Mouse (Mus musculus): Measurements from ENCODE around the gene Cblc.

Gene Cblc

DNA sequence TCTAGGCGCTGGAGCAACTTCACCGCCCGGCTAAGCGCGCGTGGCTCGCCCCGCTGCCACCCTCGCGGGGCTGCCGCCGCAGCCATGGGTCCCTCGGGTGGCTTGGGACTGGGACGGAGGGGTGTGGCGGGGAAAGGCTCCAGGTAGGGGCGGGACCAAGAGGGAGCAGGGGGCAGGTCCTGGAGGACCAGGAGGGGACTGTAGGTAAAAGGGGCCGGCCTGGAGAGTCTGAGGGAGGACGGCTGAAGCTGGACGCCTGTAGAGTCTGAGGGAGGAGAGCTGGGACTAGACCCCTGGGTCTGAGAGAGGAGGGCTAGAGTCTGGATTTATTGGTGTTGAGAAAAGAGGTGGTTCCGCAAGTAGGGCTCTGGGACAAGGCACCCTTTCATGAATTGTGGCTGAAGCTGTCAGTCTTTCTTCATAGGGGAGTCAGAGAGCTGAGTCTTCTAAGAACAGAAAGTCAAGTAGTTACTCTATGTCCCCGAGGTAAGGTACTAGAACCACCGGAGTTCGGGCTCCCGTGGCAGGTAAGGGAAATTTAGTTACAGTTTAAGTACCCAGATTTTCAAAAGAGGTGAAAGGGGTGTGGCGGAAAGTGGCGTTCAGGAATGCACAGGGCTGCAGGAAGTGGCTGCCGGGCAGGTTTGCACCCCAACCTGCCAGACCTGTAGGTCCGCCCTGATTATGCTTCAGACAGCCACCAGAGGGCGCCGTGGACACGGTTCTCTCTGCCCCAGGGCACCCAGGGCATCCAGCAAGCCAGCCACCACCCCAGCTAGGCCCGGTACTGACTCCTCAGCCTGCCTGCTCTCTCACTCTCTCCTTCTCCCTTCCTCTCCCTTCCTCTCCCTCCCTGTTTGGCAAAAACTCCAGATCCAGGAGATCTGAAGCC is at the start of gene Cblc:
Gene Cblc, minus strand, starts transcription at position 113 of the 892 bp plus-strand sequence.
- peak; percentile 58 for DNase-seq (ENCODE audit: low spot score)

DNA sequence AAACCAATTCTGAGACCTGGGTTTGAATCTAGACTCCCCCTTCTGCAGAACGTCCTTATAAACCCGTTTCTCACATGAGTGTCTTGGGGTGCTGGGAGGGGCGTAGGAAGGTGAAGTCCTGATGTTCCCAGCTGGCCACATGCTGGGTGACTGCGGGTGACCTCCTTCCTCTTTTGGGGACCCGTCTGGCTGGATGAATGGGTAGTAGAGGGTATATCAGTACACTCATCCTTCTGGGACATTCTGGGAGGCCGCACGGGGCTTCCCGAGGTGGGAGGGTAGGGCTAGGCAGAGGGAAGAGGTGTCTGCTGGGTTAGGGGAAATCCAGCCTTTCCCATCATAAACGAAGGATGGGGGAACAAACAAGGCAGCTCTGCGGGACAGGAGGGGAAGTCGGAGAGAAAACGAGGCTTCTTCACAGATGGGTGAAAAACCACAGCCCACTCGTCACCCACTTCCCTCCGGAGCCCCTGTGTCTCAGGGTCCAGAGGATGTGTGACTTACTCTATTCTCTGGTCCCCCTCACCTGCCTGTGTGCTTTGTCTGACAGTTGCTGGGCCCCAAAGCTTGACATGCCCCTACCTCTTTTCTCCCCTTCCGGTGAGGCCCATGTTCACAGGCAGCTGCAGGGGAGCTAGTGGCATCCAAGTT is 48.0 kb upstream of the Cblc start:
- no peak for DNase-seq (ENCODE audit: low spot score)

DNA sequence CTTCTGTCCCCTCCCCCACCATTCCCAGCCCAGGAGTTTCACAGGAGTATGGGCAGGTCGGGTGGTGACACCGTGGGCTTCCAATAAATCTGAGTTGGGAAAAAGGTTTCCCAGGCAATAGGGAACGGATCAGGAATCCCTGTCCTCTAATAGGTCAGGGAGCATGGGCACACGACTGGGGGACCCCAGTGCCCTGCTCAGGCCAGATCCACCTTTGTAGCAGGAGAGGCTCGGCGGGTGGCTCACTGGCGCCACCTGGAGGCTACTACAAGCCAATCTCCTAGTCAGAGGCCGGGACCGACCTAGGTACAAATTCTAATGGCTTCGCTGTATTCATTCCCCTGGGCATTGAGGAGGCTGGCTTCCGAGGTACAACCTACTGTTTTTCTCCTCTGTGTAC is 47.0 kb upstream of the Cblc start:
- no peak for DNase-seq (ENCODE audit: low spot score)

DNA sequence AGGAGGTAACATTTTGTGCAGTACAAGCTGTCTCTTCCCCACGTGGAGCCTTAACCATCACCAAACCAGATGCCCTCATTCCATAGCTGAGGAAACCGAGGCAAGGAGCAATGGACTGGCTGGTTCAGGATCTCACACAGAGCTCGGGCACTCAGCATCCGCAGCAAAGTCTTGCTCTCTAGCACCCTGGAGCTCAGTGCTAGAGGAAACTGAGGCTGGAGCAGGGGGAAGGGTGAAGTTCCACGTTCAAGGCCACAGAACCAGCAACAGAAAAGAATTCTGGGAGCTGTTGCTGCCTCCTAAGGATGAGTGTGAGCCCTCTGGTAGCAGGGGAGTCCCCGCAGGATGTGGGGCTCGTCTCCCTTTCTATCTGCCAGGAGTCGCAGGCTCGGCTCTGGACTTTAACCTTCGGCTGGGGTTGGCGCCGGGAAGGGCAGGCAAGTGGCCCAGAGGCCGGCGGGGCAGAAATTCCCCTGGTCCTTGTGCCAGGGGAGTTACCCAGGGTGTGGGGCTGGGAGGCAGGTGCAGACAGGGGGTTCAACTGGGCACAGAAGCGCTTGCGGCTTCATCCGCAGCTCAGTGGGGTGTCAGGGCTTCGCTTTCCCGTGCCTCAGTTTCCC is 46.4 kb upstream of the Cblc start:
- no peak for DNase-seq (ENCODE audit: low spot score)

DNA sequence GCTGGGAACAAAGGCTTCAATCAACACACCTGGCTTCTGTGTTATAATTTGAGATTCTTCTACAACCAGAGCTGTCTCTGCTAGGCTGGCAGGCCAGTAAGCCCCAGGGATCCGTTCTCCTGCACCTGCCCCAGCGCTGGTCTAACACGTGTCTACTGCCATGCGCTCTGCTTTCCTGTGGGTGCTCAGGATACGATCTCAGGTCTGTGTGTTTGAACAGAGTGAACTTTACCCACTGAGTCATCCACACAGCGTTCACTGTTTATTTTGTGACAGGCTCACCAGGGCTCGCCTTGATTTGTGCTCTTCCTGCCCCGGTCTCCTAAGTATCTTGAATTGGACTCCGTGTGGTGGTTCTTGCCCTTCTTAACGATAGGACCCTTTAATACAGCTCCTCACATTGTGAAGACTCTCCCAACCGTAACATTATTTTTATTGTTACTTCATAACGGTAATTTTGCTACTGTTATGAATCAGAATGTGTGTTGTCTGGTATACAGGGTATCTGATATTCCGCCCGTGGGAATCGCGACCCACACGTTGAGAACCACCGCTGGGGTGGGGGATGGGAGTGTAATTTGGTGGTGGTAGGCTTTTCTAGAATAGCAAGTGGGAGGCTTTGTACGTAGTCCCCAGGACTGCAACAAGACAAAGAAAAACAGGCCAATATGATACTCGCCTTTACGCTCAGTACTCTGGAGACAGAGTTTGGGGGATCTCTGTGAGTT is 45.2 kb upstream of the Cblc start:
- DNase-seq (ENCODE audit: low spot score) = no peak

DNA sequence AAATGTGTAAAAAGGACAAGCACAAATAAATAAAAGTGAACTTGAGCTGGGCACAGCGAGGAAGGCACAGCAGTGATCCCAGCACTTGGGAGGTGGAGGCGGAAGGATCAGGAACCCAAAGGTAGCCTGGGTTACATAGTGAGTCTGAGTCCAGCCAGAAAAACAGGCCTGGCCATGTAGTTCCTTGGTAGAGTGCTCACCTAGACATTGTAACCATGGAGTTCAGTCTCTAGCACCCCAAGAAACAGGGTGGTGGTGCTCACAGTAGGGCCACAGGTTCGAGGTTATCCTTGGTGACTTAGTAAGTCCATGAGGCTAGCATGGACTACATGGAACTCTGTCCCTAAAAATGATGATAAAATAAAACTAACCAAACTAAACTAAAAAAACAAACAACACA is 44.3 kb upstream of the Cblc start:
- no peak for DNase-seq (ENCODE audit: low spot score)

DNA sequence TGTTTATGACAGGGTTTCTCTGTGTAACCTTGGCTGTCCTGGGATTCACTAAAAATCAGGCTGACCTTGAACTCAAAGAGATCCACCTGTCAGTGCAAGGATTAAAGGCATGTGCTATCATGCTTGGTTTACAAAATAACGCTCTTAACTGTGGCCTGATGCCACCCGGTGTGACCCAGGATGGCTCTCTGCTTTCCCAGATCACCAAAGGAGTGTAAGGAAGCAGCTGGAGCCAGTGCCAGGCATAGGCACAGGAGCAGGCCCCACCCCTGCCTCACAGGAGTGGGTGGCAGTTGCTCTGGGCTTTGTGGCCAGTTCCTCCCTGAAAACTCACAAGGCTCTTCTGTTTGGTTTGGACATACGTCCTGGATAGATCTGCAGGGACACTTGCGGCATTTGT is 43.8 kb upstream of the Cblc start:
- DNase-seq (ENCODE audit: low spot score) = no peak

DNA sequence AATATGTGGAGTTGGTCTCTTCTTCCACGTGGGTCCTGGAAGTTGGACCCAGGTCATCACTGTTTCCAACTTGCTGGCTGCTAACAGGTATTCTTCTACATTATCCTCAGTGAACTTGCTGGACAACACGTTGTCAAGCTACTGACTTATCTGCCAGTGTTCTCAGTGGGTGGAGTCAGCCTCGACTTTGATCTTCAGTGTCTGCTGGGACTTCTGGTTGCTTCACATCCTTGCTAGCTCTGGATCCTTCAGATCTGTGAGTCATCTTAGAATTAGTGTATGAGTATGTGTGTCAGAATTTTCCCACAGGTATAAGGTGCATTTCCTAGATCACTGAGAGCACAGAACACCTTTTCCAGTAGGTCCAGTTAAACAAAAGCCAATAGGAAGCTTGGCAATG is 40.2 kb upstream of the Cblc start:
- no peak for DNase-seq (ENCODE audit: low spot score)

DNA sequence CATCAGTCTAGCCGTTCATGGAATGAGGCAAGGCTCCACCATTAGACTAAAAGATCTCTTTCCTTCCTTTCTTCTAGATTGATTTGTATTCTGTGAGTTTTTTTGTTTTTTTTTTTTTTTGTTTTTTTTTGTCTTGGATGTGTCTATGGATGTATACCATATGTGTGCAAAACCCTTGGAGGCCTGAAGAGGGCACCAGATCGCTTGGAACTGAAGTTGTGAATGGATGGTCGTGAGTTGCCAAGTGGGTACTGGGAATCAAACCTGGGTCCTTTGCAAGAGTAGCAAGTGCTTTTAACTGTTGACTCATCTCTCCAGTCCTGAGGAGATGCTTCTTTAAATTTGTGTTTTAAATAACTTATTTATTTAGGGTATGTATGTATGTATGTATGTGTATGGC is 37.4 kb upstream of the Cblc start:
- DNase-seq (ENCODE audit: low spot score) = no peak

DNA sequence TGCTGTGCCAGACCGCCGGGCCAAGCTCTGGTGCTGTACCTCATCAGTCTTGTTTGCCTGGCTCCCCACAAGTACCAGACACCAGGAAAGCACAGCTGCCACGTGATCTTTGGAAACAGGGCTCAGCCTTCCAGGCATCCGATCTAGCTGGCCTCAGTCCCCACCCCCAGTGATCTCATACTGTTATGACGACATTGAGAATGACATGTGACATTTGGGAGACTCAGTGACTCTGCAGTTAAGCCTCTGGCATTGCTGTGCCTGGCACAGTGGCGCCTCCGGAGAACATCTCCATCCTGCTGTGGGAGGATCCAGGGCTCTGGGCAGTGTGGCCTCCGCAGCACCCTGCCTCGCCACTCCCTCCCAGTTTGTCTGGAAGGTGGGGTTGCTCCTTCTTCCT is 35.2 kb upstream of the Cblc start:
- no peak for DNase-seq (ENCODE audit: low spot score)

DNA sequence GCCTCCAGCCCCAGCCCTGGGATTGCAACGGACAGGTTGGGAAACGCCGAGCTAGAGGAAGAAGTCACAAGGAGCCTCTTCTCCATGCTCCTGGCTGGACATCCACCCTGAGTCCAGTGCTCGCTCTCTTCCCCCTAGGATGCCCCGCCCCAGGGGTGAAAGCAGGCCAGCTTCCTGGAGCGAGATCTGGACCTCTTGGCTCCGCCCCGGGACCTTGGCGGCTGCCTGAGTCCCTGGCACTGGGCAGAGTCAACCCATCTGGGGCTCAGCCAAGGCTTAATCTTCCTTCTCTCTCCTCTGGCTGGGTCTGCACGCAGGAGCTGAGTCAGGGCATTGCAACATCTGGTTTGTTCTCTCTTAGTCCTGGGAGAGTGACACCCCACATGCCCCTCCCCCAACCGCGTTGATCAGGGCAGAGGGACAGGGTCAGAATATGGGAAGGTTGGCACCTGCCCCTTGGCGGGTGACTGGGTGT is 34.1 kb upstream of the Cblc start:
- peak; percentile 97 for DNase-seq (ENCODE audit: low spot score)

DNA sequence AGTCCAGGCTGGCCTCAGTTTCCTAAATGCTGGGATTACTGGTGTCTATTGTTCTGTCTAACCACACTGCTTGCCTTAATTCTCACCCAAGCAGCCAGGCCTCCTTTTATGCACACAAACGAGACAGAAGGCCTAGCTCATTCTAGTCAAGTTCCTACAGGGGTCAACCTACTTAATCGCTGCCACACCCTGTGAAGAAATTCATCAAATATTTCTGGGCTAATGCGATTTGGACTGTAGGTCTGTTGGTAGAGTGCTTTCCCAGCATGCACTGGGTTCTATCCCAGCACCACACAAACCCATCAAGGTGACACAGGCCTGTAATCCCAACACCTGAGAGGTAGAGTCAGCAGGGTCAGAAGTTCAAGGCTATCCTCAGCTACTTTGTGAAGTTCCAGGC is 33.1 kb upstream of the Cblc start:
- no peak for DNase-seq (ENCODE audit: low spot score)

DNA sequence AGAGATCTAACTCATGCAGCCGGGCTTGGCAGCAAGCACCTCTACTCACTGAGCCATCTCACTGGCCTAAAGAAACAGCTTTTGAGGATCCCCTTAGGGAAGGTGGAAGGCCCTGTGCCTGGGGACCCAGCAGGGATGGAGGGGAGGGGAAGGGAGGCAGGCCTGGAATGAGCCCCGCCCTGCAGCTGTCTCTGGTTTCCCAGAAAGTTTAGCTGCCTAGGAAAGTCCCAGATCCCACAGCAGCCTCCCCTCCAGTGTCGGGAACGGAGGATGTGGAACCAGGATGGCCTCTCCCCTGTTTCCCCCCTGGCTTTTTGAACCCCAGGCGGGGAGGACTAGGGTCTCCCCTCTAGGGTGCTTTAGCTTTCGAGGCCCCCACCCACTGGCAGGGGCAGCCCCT is 30.1 kb upstream of the Cblc start:
- no peak for DNase-seq (ENCODE audit: low spot score)

DNA sequence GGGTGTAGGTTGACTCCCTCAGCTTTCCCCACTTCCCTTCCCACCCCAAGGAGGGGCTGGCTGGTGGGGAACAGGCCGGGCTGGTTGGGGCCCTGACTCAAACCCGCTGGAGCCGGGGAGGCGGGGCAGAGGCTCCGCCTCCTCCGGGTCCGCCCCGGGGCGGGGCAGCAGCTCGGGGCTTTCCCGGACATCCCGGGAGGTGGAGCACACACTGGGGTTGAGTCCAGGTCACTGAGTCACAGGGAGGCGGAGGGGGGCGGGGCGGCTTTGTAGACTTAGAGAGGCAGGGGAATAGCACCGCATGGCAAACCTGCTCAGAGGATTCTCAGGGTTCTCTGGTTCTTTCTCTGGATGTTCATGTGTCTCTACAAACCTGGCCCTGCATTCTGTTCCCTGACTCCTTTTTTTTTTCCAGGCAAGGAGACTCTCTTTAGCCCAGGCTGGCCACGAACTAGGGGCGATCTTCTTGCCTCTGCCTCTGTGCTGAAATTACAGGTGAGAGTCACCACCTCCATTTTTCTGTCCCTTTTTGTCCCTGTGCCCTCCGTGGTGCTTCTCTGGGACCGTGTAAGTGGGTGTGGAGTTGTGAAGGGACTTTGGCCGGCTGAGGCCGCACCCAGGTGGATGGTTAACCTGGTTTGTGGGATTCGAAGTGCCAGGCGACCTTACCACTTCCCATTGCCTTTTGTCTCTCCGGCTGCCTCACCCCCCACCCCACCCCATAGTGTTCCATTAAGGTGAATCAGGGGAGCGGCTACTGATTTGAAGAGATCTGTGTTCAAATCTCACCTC is 27.8 kb upstream of the Cblc start:
- peak; percentile 88 for DNase-seq (ENCODE audit: low spot score)

DNA sequence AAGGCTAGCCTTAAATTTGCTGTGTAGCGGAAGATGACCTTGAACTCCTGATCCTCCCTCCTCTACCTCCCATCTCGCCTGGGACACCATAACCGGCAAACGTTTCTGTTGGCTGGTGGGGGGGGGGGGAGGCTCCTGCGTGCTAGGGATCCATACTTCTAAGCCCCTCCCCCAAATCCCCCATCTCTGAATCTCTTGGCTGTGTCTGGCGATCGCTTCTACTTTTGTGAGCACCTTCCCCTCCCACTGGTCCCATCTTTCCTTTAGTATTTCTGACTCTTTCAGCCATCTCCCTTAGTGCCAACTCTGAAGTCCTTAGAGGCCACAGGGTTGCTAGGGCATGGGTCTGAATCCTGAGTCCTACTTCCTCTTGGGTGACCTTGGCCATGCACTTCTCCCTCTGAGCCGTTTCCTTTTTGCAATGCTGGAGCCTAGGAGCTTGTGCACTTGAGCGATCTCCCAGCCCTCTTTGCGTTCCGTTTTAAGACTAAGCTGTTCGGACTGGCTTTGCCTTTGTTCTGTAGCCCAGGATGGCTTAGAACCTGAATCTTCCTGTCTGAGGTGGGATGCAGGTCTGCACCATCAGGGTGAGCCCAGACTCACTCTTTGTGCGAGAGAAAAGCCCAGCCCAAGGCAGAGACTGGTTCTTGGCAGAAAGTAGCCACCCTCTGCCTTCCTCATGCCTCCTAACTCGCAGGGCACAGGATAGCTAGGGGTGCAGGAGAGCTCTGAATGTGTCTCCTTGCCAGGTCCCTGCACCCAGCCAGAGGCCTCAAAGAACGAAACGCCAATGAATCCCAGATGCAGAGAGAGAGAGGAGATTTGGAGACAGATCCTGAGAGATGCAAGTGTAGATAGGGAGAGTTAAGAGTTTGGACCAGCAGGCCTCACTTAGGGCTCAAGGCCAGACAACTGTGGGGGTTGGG is 26.9 kb upstream of the Cblc start:
- DNase-seq (ENCODE audit: low spot score) = no peak

DNA sequence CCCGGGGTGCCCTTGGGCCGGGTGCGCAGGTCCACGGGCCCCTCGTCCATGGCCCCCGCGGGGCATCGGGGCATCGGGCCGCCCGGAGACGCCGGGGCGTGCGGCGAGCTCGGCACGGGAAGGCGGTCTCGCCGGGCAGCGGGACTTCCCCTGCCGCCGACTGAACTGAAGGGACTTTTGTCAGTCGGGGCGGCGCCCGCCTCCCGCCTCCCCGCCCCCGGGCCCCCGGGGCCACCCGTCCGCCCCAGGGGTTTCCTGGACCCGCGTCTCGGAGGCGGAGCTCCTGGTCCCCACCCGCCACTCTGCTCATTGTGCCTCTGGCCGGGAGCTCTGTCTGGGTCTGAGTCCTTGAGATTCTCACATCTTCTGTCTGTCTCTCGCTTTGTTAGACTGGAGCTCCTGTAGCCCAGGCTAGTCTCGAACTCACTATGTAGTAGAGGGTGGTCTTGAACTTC is 26.0 kb upstream of the Cblc start, which contains the start of gene Bcl3:
Gene Bcl3, minus strand, starts transcription at position 167 of the 455 bp plus-strand sequence.
- peak; percentile 56 for DNase-seq (ENCODE audit: low spot score)

DNA sequence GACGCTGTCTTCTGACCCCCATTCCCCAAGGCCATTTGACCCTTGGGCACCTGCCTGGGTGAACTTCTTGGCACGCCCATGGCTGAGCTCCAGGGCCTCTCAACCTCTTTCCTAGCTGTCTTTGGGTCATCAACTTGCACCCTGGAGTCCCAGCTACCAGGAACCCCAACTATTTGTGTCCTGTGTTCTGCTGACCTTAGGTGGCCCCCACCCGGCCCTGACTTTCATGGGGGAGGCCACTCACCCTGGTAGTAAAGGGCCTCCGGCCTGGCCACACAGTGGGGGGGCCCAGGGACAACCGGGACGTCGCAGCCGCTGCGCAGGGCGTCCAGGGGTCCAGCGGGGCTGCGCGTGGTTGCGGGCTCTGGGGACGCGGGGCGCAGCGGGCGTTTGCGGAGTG is 25.6 kb upstream of the Cblc start:
- DNase-seq (ENCODE audit: low spot score) = no peak

DNA sequence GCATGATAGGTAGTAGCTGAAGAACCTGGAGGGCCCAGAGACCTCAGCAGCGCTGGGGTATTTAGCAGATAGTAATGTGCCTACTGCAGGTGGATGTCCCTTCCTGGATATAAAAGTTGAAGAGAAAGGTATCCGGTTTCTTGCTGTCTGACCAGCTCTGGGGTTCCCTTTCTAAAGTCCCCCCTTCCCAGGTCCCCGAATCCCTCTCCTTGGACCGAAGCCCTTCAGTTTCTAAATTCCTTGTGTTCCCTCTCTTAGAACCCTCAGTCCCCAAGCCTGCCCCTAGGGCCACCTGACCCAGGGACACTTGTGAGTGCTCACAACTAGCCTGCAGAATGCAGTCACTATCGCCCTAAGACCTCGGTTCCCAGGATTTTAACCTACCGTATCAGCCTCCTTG is 25.0 kb upstream of the Cblc start:
- no peak for DNase-seq (ENCODE audit: low spot score)

DNA sequence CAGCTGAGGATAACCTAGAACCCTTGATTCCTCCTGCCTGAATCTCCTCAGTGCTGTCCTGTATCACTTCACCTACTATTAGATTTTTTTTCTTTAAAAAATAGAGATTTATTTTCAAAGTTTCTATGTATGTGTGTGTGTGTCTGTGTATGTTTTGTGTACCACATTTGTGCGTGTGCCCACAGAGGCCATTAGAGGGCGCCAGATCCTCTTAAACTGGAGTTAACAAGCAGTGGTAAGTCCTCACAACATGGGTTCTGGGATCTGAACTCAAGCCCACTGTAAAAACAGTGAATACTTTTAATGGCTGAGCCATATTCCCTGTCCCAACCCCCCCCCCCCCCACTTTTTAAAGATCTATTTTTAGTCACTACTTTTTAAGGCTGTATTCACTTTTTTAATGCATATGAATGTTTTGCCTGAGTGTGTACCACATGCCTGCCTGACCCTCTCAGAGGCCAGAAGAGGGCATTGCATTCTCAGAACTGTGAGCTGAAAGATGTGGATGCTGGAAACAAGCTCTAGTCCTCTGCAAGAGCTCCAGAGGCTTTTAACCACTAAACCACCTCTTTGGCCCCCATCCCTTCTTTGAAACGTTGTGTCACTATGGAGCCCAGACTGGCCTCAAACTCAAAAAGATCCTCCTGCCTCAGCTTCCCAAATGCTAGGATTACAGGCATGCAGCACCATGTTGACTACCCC is 23.9 kb upstream of the Cblc start:
- DNase-seq (ENCODE audit: low spot score) = no peak

DNA sequence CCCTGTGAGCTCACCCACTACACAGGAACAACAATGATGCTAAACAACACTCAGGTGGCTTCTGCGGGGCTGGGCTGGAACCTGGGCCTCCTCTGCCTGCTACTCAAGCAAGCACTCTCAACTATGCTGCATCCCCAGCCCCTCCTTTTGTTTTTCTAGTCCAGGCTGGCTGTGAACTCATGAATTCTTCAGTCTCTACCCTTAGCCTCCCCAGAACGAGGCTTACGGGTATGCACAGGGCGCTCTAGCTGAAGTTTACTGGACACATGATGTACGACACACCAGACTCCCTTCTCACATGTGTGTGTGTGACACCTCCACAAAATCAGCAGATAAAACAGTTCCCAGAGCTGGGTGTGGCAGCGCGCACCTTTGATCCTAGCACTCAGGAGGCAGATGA is 22.3 kb upstream of the Cblc start:
- no peak for DNase-seq (ENCODE audit: low spot score)
